Mouse (Mus musculus) spleen, embryonic (tissue): ENCODE measurements at regions not wholly inside any gene's neighbourhood (a gene's known extent, or its start where the extent isn't known, plus 50 kb on each side); places are given as distances from the start of the nearest gene placed in this dataset.

Experiments used
- CTCF ChIA-PET: fragments of 350-600 bp; sonication (Branson Sonifier 250); formaldehyde crosslinking; loops from one replicate; lab custom pipeline; 2022; lab: Charles Lee

- CTCF ChIA-PET, result no interaction called here
These were observed 75.7 kb upstream of the Bcl2l14 start for GRCm38 (mm10) chr6:134320379-134320932.

- CTCF ChIA-PET, result no interaction called here
These were observed 72.1 kb upstream of the Bcl2l14 start for GRCm38 (mm10) chr6:134324001-134324400.

- CTCF ChIA-PET, result no interaction called here
These were observed 70.6 kb upstream of the Bcl2l14 start for GRCm38 (mm10) chr6:134325564-134325963.

GRCm38 (mm10) chr6:134329550-134330299, 66.4 kb upstream of the Bcl2l14 start:
- CTCF ChIA-PET, result no interaction called here

- CTCF ChIA-PET, result no interaction called here
These were observed 65.8 kb upstream of the Bcl2l14 start for GRCm38 (mm10) chr6:134330300-134330640.

GRCm38 (mm10) chr6:134332718-134333432, 63.2 kb upstream of the Bcl2l14 start:
- CTCF ChIA-PET, result interaction anchor here (0.7 kb wide), 1 partner anchor 33 kb away, joined by 3 read pairs; no protein-coding TSS in a partner anchor

- CTCF ChIA-PET, result no interaction called here
These were observed 60.4 kb upstream of the Bcl2l14 start for GRCm38 (mm10) chr6:134335711-134336110.

- CTCF ChIA-PET, result no interaction called here
These were observed 53.1 kb upstream of the Bcl2l14 start for GRCm38 (mm10) chr6:134342796-134343605.

- CTCF ChIA-PET, result no interaction called here
These were observed 52.6 kb upstream of the Bcl2l14 start for GRCm38 (mm10) chr6:134343606-134343901.
